Comparison of ENCODE assay signal across 11 mouse cellular contexts in the genomic region with DNA sequence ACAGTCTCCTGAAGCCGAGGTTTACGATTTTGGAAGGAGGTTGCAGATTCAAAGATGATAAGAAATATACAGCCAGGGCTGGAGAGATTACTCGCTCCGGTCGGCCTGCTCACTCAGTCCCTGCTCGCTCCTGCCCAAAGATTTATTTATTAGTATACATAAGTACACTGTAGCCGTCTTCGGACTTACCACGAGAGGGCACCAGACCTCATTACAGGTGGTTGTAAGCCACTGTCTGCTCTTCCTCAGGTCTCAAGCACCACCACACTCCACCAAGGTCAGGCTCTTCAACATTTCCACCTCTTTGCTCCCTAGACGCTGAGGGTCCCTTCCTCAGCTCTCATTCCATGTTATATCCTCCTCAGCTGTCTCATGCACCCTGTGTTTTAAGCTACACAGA. TPM values are rescaled to one million over a fixed set of nuclear protein-coding genes. Genes with fewer than 3 reads are reported as not detected.
DNase-seq lines count a peak whose midpoint lies in the region; ATAC-seq and TF ChIP-seq lines count a peak whose summit lies in the region.
"Not testable (repeated sequence)": the region's sequence is repeated elsewhere in the genome, so short reads cannot be mapped to it uniquely, and the experiment has no call there.
"Had no signal": no experiment of that assay in that cellular context is flagged by ENCODE, and none has a peak within 500 bp of the region (broad histone marks: within the 10 kb centered on the region; RNA-seq: fewer than 3 reads in every experiment).

No protein-coding gene starts in this region.

- H3K4me2 ChIP-seq in intestine, embryonic 15.5 days (replicated peaks) = not testable (repeated sequence)

- H3K27ac ChIP-seq in cerebellum, adult 2 months (ENCODE audit: insufficient read depth, low read length); intestine, embryonic 15.5 days; left cerebral cortex, adult 2 months: not testable (repeated sequence)

- DNase-seq in G1E (ENCODE audit: low spot score) = not testable (repeated sequence)
- peak; percentile 61 to 65 for DNase-seq in cerebellum, adult 2 months
- DNase-seq in left cerebral cortex, adult 2 months (ENCODE audit: extremely low spot score in 1 of 2, low spot score in 2 of 2) = peak in 1 of 2 experiments; percentile 27
- peak; percentile 82 for DNase-seq in lung, postnatal 14 days
- DNase-seq in right cerebral cortex, postnatal 14 days = peak; percentile 49
- DNase-seq in thymus, postnatal 4 days = peak; percentile 84

- TF ChIP-seq CTCF in G1E (IDR thresholded peaks at IDR 0.05; ENCODE audit: low read depth, low read length) = not testable (repeated sequence)
- 0 out of 2 replicates have a peak, but pooled peaks have one; percentile 32 for TF ChIP-seq CTCF in cerebellum, adult 2 months (IDR thresholded peaks at IDR 0.05; ENCODE audit: borderline replicate concordance, insufficient read depth, low read depth, low read length)
- TF ChIP-seq CTCF in left cerebral cortex, adult 2 months (IDR thresholded peaks at IDR 0.05) = peak; percentile 49

- ATAC-seq in G1E (ENCODE audit: extremely low read depth, insufficient number of reproducible peaks, low FRiP score, poor library complexity, severe bottlenecking) = peak; percentile 56; the same call in 1 of the 2 replicates
- ATAC-seq in frontal cortex, adult (ENCODE audit: low TSS enrichment) = peak; percentile 55; the same call in 1 of the 2 replicates
- ATAC-seq in intestine, embryonic 15.5 days = peak; percentile 69

- not testable (repeated sequence) for H3K27me3 ChIP-seq in G1E (ENCODE audit: insufficient read depth, low read length); cerebellum, adult 2 months (ENCODE audit: control insufficient read depth, insufficient read depth, low read length); intestine, embryonic 15.5 days (replicated peaks)

- TF ChIP-seq POLR2A in cerebellum, adult 2 months (IDR thresholded peaks at IDR 0.05; ENCODE audit: borderline replicate concordance, insufficient read depth, low read length) = not testable (repeated sequence)

- not testable (repeated sequence) for H3K36me3 ChIP-seq in G1E (replicated peaks); intestine, embryonic 15.5 days

- H3K9ac ChIP-seq in intestine, embryonic 15.5 days = not testable (repeated sequence)

- not testable (repeated sequence) for H3K4me1 ChIP-seq in G1E (ENCODE audit: insufficient read depth, low read depth, low read length); cerebellum, adult 2 months (ENCODE audit: control insufficient read depth, insufficient read depth, low read length); intestine, embryonic 15.5 days (replicated peaks)

- 42% methylated on average over 10 of the region's 10 CpGs for WGBS in cerebellum, adult 2 months
- WGBS in intestine, embryonic 15.5 days = 21% methylated on average over 10 of the region's 10 CpGs

- H3K9me3 ChIP-seq in G1E (replicated peaks); intestine, embryonic 15.5 days: not testable (repeated sequence)

- not testable (repeated sequence) for H3K4me3 ChIP-seq in G1E (ENCODE audit: low read depth, low read length); cerebellum, adult 2 months (replicated peaks; ENCODE audit: insufficient read depth, low read depth, low read length); intestine, embryonic 15.5 days (replicated peaks); left cerebral cortex, adult 2 months

- intact Hi-C loops in left cerebral cortex, adult 2 months (cut with DNase I) = not testable (repeated sequence)

RNA-seq across cellular contexts. Expression of a gene that starts 3.1 kb away (rescaled TPM):
- total RNA-seq in G1E (2014; fragmentation: Nextera tagmentation) = 1.4 TPM in 1 of 2 replicates, not detected in the other
- total RNA-seq in G1E (2017) = 0.66 and 0.93 TPM in 2 replicates
- not detected in 2 replicates for polyA plus RNA-seq in G1E (2012)
- polyA plus RNA-seq in cerebellum, adult 2 months (2012; rRNA removed) = 0.13 and 0.15 TPM in 2 replicates
- 0.21 TPM in 1 of 2 replicates, not detected in the other for polyA plus RNA-seq in intestine, embryonic 15.5 days (2015; fragmentation: Nextera tagmentation; extraction: Ambion mirVana)
- total RNA-seq in left cerebral cortex, adult 2 months (2021) = under 1 TPM in 1 of 2 experiments, not detected in 1; 0.66 TPM
- polyA plus RNA-seq: heart, embryonic 14.5 days; neural tube, embryonic 11.5 days had no signal

RNA-seq across cellular contexts. Expression of a gene that starts 15.1 kb away (rescaled TPM):
- total RNA-seq in G1E (2014; fragmentation: Nextera tagmentation) (not detected in 2 replicates), G1E (2017) (not detected in 2 replicates)
- polyA plus RNA-seq in G1E (2012) = 0.11 and 0.22 TPM in 2 replicates
- polyA plus RNA-seq in cerebellum, adult 2 months (2012; rRNA removed) = not detected in 2 replicates
- polyA plus RNA-seq in intestine, embryonic 15.5 days (2015; fragmentation: Nextera tagmentation; extraction: Ambion mirVana) = 0.14 and 0.15 TPM in 2 replicates
- total RNA-seq in left cerebral cortex, adult 2 months (2021) = under 1 TPM in 1 of 2 experiments, not detected in 1; 0.68 TPM
- polyA plus RNA-seq: heart, embryonic 14.5 days; neural tube, embryonic 11.5 days had no signal

RNA-seq across cellular contexts. Expression of a gene that starts 15.2 kb away (rescaled TPM):
- total RNA-seq in G1E (2014; fragmentation: Nextera tagmentation) (2.2 TPM in 1 of 2 replicates, not detected in the other), G1E (2017) (2.1 and 3.1 TPM in 2 replicates)
- polyA plus RNA-seq in G1E (2012) = 2.4 TPM in 2 replicates
- polyA plus RNA-seq in cerebellum, adult 2 months (2012; rRNA removed) = not detected in 2 replicates
- polyA plus RNA-seq in intestine, embryonic 15.5 days (2015; fragmentation: Nextera tagmentation; extraction: Ambion mirVana) = not detected in 2 replicates
- under 1 TPM; 0.59 to 0.89 TPM for total RNA-seq in left cerebral cortex, adult 2 months (2021)
- polyA plus RNA-seq: heart, embryonic 14.5 days had no signal

RNA-seq across cellular contexts. Expression of a gene that starts 26.5 kb away (rescaled TPM):
- total RNA-seq in G1E (2014; fragmentation: Nextera tagmentation) = not detected in 2 replicates
- not detected in 2 replicates for total RNA-seq in G1E (2017)
- polyA plus RNA-seq in G1E (2012) = not detected in 2 replicates
- polyA plus RNA-seq in cerebellum, adult 2 months (2012; rRNA removed) = not detected in 2 replicates
- 0.40 TPM in 1 of 2 replicates, not detected in the other for polyA plus RNA-seq in intestine, embryonic 15.5 days (2015; fragmentation: Nextera tagmentation; extraction: Ambion mirVana)
- total RNA-seq in left cerebral cortex, adult 2 months (2021) = not detected
- total RNA-seq: left cerebral cortex, adult 8-10 months had no signal
- polyA plus RNA-seq: heart, embryonic 14.5 days; neural tube, embryonic 11.5 days had no signal

RNA-seq across cellular contexts. Expression of a gene that starts 33.9 kb away (rescaled TPM):
- total RNA-seq in G1E (2014; fragmentation: Nextera tagmentation) = 5.5 and 50.3 TPM in 2 replicates
- 31.2 and 31.6 TPM in 2 replicates for total RNA-seq in G1E (2017)
- polyA plus RNA-seq in G1E (2012) = 22.1 and 24.2 TPM in 2 replicates
- 50.3 and 50.5 TPM in 2 replicates for polyA plus RNA-seq in cerebellum, adult 2 months (2012; rRNA removed)
- 4.2 and 4.6 TPM in 2 replicates for polyA plus RNA-seq in intestine, embryonic 15.5 days (2015; fragmentation: Nextera tagmentation; extraction: Ambion mirVana)
- 10 to 100 TPM; 30.0 to 32.2 TPM for total RNA-seq in left cerebral cortex, adult 2 months (2021)
